Mouse (Mus musculus) CH12.LX (cell line): ENCODE measurements around the gene Tll2. TPM values are rescaled to one million over a fixed set of nuclear protein-coding genes. Genes with fewer than 3 reads are reported as not detected.

ENCODE experiments used
- DNase-seq: peaks from one replicate; pipeline ENCODE4 v3.0.0-alpha.2; 2013; ENCODE audit errors: extremely low read depth
- H3K27ac ChIP-seq: 2 replicates; pipeline ENCODE4 v1.5.1; 2012; ENCODE audit warnings: low read depth, mild to moderate bottlenecking, control low read depth, moderate library complexity; ENCODE audit not compliant: insufficient read depth
- H3K27me3 ChIP-seq: replicated peaks from 2 replicates; pipeline ENCODE3; 2012; ENCODE audit warnings: inconsistent platforms
- H3K36me3 ChIP-seq, 2 experiments: replicated peaks in 1 of 2; 2 replicates each; pipeline versions ENCODE3 to v1.6.1; 2012; ENCODE audit warnings: inconsistent platforms in 1 of 2, low read length in 1 of 2, mild to moderate bottlenecking in 1 of 2, mixed read lengths in 1 of 2, moderate library complexity in 1 of 2; ENCODE audit not compliant: control insufficient read depth in 1 of 2, insufficient read depth in 1 of 2
- H3K4me1 ChIP-seq, 2 experiments: 2 replicates each; pipeline ENCODE4 v1.6.1; 2012; ENCODE audit warnings: inconsistent platforms in 1 of 2, moderate library complexity in 1 of 2; ENCODE audit not compliant: insufficient read depth in 2 of 2, control insufficient read depth in 1 of 2
- H3K4me2 ChIP-seq: 2 replicates; pipeline ENCODE4 v1.6.1; 2012; ENCODE audit warnings: low read depth, mild to moderate bottlenecking, control low read depth; ENCODE audit not compliant: poor library complexity, insufficient read depth, severe bottlenecking
- H3K4me3 ChIP-seq, 3 experiments: fragments of 150-350 bp in 1 of 3; sonication (generic) in 1 of 3; replicated peaks in 1 of 3; 2 replicates each; pipeline versions ENCODE3 to v1.5.1; 2011 to 2012; ENCODE audit warnings: low read depth in 2 of 3, low read length in 2 of 3, mild to moderate bottlenecking in 2 of 3, moderate library complexity in 2 of 3, control low read depth in 1 of 3, improper control_type of control experiment in 1 of 3, inconsistent platforms in 1 of 3, mixed read lengths in 1 of 3; ENCODE audit not compliant: poor library complexity in 1 of 3
- H3K79me2 ChIP-seq: replicated peaks from 2 replicates; pipeline ENCODE4 v1.6.1; 2012; ENCODE audit warnings: mild to moderate bottlenecking, moderate library complexity; ENCODE audit not compliant: control insufficient read depth, poor library complexity, insufficient read depth, severe bottlenecking; ENCODE audit errors: extremely low read depth
- H3K9ac ChIP-seq: 2 replicates; pipeline ENCODE4 v1.6.1; 2012; ENCODE audit warnings: low read depth, mild to moderate bottlenecking, control low read depth, moderate library complexity; ENCODE audit not compliant: insufficient read depth
- H3K9me3 ChIP-seq: replicated peaks from 2 replicates; pipeline ENCODE3; 2012; ENCODE audit warnings: low read length, inconsistent platforms, mixed read lengths
- EP300 ChIP-seq: IDR thresholded peaks from 2 replicates; pipeline ENCODE4 v1.6.1; 2011; ENCODE audit warnings: low read length, improper control_type of control experiment
- IRF4 ChIP-seq: IDR thresholded peaks from 2 replicates; pipeline ENCODE4 v1.6.1; 2014; ENCODE audit warnings: low read depth, mild to moderate bottlenecking, inconsistent platforms, low read length, improper control_type of control experiment
- JUND ChIP-seq: conservative IDR thresholded peaks from 2 replicates; pipeline ENCODE4 v1.6.1; 2011; ENCODE audit warnings: low read depth, low read length, improper control_type of control experiment
- MAFK ChIP-seq: IDR thresholded peaks from 2 replicates; pipeline ENCODE4 v1.6.1; 2011; ENCODE audit warnings: low read length, improper control_type of control experiment; ENCODE audit not compliant: insufficient replicate concordance
- MAX ChIP-seq: IDR thresholded peaks from 2 replicates; pipeline ENCODE4 v1.6.1; 2011; ENCODE audit warnings: low read length, improper control_type of control experiment
- MYC ChIP-seq: IDR thresholded peaks from 2 replicates; pipeline ENCODE4 v1.6.1; 2011; ENCODE audit warnings: low read depth, mild to moderate bottlenecking, improper control_type of control experiment, low read length
- PAX5 ChIP-seq: IDR thresholded peaks from 2 replicates; pipeline ENCODE4 v1.6.1; 2012; ENCODE audit warnings: low read length, inconsistent platforms, mixed read lengths
- POLR2A ChIP-seq: IDR thresholded peaks from 2 replicates; pipeline ENCODE4 v1.6.1; 2011; ENCODE audit warnings: low read depth, mild to moderate bottlenecking, improper control_type of control experiment, low read length
- TBP ChIP-seq: conservative IDR thresholded peaks from 2 replicates; pipeline ENCODE4 v1.6.1; 2011; ENCODE audit warnings: low read depth, low read length, improper control_type of control experiment
- USF1 ChIP-seq: IDR thresholded peaks from 2 replicates; pipeline ENCODE4 v1.6.1; 2014; ENCODE audit warnings: low read depth, mild to moderate bottlenecking, inconsistent platforms, low read length, improper control_type of control experiment
- USF2 ChIP-seq: conservative IDR thresholded peaks from 2 replicates; pipeline ENCODE4 v1.6.1; 2011; ENCODE audit warnings: low read depth, low read length, improper control_type of control experiment
- ZC3H11A ChIP-seq: IDR thresholded peaks from 2 replicates; pipeline ENCODE4 v1.6.1; 2012; ENCODE audit warnings: low read depth, mild to moderate bottlenecking, inconsistent platforms, low read length, improper control_type of control experiment
- dilution Hi-C: fragments of 300-500 bp; cut with MboI; formaldehyde crosslinking; loops from 2 replicates; pipeline ENCODE4 v1.14.3; 2020; ENCODE audit warnings: low sequenced_read_pairs; ENCODE audit not compliant: extremely low pct_unique_long_range_greater_than_20kb, extremely low pct_ligation_motif_present
- in situ Hi-C: fragments of 300-500 bp; cut with MboI; formaldehyde crosslinking; loops from 3 replicates; pipeline ENCODE4 v1.14.3; 2019; ENCODE audit warnings: low sequenced_read_pairs, low pct_ligation_motif_present, low pct_unique_long_range_greater_than_20kb, mixed read lengths
- polyA plus RNA-seq: library from polyadenylated mRNA; unstranded; fragments of >175 nt; gene quantifications from 2 replicates; pipeline ENCODE4 v1.2.1, GENCODE M21; 2012; ENCODE audit warnings: low read depth; ENCODE audit not compliant: insufficient read length
- total RNA-seq, 2 experiments: library from RNA; depleted of rRNA; stranded (reverse); fragments of 300-350 nt in 1 of 2; fragments of >200 nt in 1 of 2; gene quantifications; 2 replicates each; pipeline ENCODE4 v1.2.3; 2012 to 2014

Tll2 gene
- total and polyA plus RNA-seq, 3 experiments, result not detected

DNA sequence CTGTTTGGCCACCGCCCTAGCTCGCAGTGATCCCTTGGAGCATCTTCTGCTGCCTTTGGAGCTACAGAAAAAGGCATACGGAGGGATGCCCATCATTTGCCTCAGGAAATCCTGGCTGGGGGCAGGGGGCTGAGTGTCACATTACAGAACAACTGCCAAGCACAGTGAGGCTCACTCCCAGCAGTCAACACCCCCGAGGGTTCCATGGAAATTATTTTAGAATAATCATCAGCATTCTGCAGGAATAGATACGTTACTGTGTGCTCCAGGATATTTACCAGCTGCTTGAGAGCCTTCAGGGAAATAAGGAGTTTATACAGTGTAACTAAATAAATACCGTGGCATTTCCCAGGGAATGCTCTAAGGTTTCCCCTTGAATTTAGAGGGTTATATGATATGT, 88.3 kb downstream of the Tll2 start:
- Histone ChIP-seq H3K9ac (no peak overlapping the region), H3K9me3 (no peaks in the 10 kb centered on the region), H3K4me3 (no peak overlapping the region), H3K27ac (no peak overlapping the region), H3K4me1 (peaks cover 0 to 2% of the 10 kb centered on the region in 2 experiments; a peak in 1 of 4 replicates), H3K4me2 (no peak overlapping the region), H3K79me2 (no peaks in the 10 kb centered on the region), H3K27me3 (peaks cover 21% of the 10 kb centered on the region), H3K36me3 (no peaks in the 10 kb centered on the region)
- dilution Hi-C loops, result no loop called here
- no peak for TF ChIP-seq IRF4
- TF ChIP-seq JUND, result no peak
- TF ChIP-seq PAX5, result no peak
- in situ Hi-C loops, result no loop called here
- DNase-seq, result no peak

DNA sequence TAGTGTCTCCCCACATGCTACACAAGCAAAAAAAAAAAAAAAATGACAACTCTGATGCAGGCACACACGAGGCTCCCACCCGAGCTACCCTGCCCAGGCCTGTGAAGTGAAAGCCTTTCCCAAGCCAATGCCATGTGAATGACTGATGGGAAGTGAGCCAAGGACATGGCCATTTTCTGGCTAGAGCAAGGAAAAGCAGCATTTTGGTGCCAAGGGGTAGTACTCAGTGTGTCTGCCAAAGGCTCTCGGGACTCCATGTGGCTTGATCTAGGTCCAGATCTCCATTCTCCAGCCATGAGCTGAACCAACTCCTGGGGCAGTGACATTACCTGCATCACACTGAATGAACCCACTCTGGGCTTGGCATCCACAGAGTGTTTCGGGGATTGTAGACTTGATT, 89.3 kb downstream of the Tll2 start:
- Histone ChIP-seq H3K27me3 (peaks cover 21% of the 10 kb centered on the region), H3K79me2 (no peaks in the 10 kb centered on the region), H3K36me3 (no peaks in the 10 kb centered on the region)
- TF ChIP-seq EP300 (no peak), PAX5 (no peak), TBP (no peak)
- TF ChIP-seq, all 38 proteins: peak for 0
- Histone ChIP-seq H3K4me2 (no peak overlapping the region), H3K9ac (no peak overlapping the region), H3K4me1 (peaks cover 0 to 2% of the 10 kb centered on the region in 2 experiments; a peak in 1 of 4 replicates), H3K9me3 (no peaks in the 10 kb centered on the region), H3K27ac (no peak overlapping the region), H3K4me3 (no peak overlapping the region)
- dilution Hi-C loops, result no loop called here
- DNase-seq, result no peak
- in situ Hi-C loops, result no loop called here

DNA sequence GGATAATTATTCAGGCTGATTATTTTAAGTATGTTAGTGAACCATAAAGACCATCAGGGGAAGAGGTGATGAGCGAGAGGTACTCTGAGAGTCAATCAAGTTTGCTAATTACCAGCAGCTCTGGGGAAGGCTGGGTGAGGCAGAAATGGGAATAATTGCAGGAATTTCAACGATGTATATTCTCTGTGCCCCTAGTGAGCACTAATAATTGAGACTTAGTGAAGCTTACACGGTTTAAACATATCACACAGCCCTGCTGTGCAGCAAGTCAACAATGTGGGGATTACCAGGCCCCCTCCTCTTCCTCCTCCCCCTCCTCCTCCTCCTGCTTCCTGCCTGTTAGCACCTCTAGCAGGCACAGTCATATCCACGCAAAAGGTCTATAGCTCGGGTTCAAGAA, 92.0 kb downstream of the Tll2 start:
- Histone ChIP-seq H3K27ac (no peak overlapping the region), H3K36me3 (no peaks in the 10 kb centered on the region), H3K9me3 (no peaks in the 10 kb centered on the region), H3K9ac (no peak overlapping the region), H3K4me3 (no peak overlapping the region), H3K79me2 (no peaks in the 10 kb centered on the region), H3K27me3 (peaks cover 25% of the 10 kb centered on the region), H3K4me2 (no peak overlapping the region), H3K4me1 (no peaks in the 10 kb centered on the region)
- DNase-seq, result no peak
- dilution Hi-C loops, result no loop called here
- TF ChIP-seq MYC (no peak), MAX (no peak), POLR2A (no peak), USF1 (no peak), ZC3H11A (no peak), MAFK (no peak), USF2 (no peak)
- in situ Hi-C loops, result no loop called here
